Mouse (Mus musculus) thymus, postnatal 0 days (tissue): ENCODE results near the gene Cfap77. TPM values are rescaled to one million over a fixed set of nuclear protein-coding genes. Genes with fewer than 3 reads are reported as not detected.
A peak's percentile ranks its signal among the peaks of the same experiment; 100 is the strongest.

Experiments used
- DNase-seq: peaks from one replicate; pipeline ENCODE4 v3.0.0-alpha.2; 2015; ENCODE audit warnings: low spot score
- polyA plus RNA-seq: library from polyadenylated mRNA; unstranded; fragments of >200 nt; fragmentation: Nextera tagmentation; extraction: Ambion mirVana; gene quantifications from 2 replicates; pipeline ENCODE4 v1.2.1, GENCODE M21; 2015

The Cfap77 gene
- polyA plus RNA-seq, 1 experiment from 2014 or later, result 0.27 TPM

- DNase-seq, result no peak
Measured at GRCm38 (mm10) chr2:28997161-28997834, 57.6 kb downstream of the Cfap77 start.

GRCm38 (mm10) chr2:28995436-28995835, 59.4 kb downstream of the Cfap77 start:
- DNase-seq, result no peak

DNA sequence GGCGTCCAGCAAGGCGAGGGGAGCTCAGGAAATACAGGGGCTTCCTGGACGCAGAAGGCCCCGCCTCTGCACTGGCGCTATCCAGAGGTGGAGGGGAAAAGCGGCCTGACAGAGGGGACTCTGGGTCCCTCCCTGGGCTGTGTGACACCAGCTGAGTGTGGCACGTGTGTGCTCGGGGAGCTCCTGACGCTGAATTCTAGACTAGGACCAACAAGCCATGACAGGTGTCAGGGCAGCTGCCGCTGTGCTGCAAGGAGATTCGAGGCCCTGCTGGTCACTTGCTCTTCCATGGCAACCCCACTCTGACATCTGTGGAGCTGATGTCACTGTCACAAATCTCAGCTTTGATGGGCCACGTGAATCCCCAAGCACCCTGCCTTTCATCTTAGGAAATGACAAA, 60.9 kb downstream of the Cfap77 start:
- DNase-seq, result no peak

DNA sequence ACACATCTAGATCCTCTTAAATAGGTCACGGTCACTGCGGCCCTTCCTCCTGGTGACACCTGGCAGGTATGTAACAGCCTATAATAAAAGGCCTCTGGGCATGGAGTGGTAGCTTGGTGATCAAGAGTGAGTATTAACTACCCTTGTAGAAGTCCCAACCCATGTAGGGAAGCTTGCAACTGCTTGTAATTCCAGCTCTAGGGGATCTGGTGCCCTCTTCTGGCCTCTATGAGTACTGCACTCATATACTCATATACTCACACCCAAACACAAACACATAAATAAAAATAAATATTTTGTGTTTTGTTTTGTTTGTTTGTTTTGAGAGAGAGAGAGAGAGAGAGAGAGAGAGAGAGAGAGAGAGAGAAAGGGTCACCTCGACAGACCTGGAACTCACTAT, 66.1 kb downstream of the Cfap77 start:
- no peak for DNase-seq

- no peak for DNase-seq
Measured at GRCm38 (mm10) chr2:28980080-28980910, 74.6 kb downstream of the Cfap77 start.

DNA sequence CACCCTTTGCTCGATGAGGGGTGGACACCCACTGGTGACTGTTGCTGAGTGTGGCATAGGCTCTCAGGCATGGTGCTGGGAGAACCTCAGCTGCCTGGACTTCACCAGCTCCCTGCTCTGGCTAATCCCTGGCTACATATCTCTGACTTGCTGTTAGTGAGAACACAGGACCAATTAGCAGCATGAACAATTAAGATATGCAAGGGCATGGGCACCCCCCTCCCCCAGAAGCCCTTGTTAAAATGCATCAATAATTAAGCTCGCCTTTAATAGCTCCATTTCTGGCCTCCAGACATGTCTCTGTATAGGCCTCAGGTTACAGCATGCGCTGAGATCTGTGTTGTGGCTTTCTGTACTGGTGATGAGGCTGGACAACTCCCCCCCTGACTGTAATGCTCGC, 76.4 kb downstream of the Cfap77 start:
- no peak for DNase-seq

GRCm38 (mm10) chr2:28976635-28977034, 78.2 kb downstream of the Cfap77 start:
- DNase-seq, result peak; percentile 68

DNA sequence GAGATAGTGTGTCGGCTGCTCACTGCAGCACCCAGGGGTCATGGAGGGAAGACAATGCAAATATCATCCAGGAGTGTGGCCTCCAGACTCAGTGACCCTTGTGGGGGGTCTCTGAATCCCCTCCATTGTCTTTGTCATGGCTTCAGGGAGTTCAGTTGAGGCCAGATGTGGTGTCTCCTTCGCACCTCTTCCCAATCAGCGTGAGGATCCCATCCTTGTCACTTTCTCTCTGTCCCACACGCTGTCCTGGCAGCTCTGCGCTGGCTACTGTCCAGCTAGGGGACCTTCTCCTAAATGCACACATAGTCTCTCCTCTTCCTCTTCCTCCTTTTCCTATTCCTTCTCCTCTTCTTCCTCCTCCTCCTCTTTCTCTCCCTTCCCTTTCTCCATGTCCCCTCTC, 79.3 kb downstream of the Cfap77 start:
- no peak for DNase-seq

GRCm38 (mm10) chr2:28974520-28974919, 80.3 kb downstream of the Cfap77 start:
- no peak for DNase-seq

DNA sequence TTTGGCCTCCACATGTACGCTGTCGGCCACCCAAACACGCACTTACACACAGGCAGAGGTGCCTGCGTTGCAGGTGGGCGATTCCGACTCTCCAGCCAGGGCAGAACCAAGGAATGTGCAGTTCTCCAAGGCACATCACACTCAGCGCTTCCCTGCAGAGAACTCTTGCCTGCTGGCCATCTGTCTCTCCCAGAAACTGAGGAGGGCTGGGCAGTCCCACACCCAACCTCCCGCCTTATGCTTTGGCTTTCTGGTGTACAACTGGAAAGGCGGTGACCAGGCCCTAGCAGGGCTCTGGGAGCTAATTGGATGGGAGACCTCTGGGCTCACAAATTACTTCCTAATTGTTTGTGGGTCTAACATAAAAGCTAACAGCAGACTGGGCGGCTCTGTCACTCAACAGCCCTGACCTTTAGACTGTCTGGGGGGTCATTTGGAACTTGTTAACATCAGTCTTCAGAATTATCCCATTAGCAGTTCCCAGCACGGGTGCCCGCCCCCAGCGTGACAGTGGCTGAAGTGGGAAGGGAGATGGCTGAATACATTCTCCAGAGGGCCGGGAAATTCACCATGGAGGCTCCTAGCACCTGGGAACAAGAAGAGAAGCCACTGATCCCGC, 80.9 kb downstream of the Cfap77 start:
- no peak for DNase-seq

DNA sequence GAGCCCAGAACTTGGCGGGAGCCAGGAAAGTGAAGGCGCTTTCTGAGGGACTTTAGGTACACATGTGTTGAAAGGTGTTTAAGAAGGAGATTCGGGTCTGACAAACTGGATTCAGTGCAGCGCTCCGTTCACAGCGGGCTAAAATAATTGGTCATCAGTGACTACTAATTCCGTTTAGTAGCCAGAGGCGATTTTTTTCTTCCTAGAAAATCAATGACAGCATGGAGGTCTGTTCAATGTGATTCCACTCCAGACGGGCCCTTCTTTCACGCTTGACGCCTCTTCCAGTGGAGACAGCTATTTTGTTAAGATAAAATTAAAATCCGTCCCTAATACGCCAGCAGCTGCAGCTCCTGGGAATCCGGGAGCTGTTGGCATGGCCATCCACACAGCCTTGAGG, 84.4 kb downstream of the Cfap77 start:
- DNase-seq, result no peak

DNA sequence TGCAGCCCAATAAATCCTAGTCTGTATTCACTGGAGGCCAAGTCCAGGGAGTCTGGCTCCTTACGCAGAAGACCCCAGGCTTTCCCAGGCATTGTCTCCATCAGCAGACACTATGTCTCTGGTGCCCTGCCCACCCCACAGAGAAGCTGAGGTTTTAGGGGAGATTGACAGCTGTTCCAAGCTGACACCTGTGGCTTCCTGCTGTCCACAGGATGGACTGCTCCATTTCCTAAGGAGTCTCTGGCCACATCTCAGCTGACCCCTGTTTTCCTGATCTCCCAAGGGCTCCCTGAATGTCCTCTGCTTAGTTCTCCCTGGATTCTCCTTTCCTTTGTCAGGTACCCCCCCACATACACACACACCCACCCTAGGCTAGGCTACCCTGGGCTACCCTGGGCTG, 86.6 kb downstream of the Cfap77 start:
- DNase-seq, result no peak

DNA sequence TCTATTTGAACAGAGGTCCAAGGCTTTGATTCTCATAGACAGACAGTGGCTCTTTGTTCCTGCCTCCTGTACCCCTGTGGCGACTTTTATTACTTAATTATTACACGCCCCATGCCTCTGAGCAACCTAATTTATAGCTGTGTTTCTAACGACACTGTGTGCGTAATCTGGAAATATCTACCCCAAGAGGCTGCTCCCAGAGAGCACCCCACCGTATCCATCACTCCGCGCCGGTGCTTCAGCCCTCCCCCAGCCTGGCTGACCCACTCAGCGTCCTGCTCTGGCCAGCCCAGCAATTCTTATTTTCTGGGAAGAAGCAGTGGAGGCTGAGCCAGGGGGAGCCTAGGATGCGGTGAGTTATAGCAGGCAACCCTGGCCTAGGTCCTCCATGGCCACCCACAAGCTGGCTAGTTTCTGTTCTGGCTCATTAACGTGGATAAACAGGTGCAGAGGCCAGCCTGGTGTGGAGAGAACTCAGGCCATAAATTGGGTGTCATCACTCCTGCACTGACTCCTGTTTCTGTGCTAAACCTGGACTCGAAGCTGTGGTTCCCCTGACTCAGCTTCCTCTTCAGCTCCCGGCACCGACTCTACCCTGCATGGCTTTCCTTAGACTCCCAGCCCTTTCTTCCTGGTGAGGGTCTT, 88.6 kb downstream of the Cfap77 start:
- no peak for DNase-seq

- DNase-seq, result no peak
Measured at GRCm38 (mm10) chr2:28963565-28963964, 91.3 kb downstream of the Cfap77 start.

- no peak for DNase-seq
Measured at GRCm38 (mm10) chr2:28961636-28962035, 93.2 kb downstream of the Cfap77 start.

GRCm38 (mm10) chr2:28961024-28961585, 93.8 kb downstream of the Cfap77 start:
- DNase-seq, result no peak

GRCm38 (mm10) chr2:28956874-28957273, 98.0 kb downstream of the Cfap77 start:
- no peak for DNase-seq

DNA sequence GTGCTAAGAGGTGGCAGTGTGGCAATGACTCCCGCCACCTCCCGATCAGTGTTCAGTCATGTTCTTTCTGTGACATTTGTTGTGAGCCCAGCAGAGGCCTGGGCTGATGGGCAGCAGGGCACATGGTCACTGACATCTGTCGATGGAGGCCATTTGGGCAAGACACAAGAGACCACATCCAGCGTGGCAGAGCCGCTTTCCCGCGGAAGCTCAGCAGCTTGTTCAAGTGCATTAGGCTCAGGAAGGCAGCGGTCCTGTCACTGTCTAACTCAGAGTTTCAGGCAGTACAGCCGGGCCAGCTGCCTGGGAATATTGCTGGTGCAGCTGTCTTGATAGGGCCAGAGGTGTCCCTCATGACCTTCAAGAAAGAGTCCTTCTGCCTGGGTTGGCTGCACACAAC, 100.3 kb downstream of the Cfap77 start:
- DNase-seq, result no peak

DNA sequence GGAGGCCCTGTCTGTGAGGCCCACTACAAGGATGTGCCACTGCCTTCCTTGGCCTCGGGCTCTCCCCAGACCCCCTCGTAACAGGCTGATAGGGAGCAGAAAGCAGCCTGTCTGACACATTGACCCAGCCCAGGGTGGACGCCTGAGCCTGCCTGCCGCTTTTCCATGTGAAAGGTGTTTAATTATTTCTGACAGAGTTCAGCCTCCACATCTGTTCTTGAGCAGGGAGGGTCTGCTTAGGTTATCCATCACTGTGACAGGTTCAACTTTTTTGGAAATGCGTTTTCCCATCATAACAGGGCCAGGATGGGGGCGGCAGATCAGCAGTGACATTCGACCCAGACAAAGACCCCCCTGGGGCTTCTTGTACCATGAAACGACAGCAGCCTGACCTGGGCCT, 101.9 kb downstream of the Cfap77 start:
- no peak for DNase-seq

- DNase-seq, result no peak
Measured at GRCm38 (mm10) chr2:28946312-28946711, 108.6 kb downstream of the Cfap77 start.

DNA sequence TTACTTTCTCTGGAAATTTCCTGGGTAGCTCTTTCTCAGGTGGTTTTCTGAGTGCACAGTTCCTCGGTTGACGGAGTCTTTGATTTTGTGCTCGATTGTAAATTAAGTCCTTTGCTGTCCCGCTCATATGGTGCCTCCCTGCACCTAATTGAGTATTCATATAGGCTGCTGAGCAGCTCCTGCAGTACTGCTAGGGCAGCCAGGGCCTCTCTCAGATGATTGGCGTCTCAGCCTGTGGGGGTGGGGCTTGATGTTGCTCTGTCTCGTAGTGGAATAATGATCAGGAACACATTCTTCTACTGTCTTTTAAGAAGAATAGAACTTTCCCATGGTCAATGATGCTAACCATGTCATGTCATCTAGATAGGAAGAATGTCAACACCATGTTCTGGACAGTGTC, 109.5 kb downstream of the Cfap77 start:
- no peak for DNase-seq
